Mouse (Mus musculus) cortical plate, adult 2 months (tissue): ENCODE measurements at regions not wholly inside any gene's neighbourhood (a gene's known extent, or its start where the extent isn't known, plus 50 kb on each side); places are given as distances from the start of the nearest gene placed in this dataset.

Experiments used
- CTCF ChIP-seq: fragments of 200-500 bp; IDR thresholded peaks from 2 replicates; pipeline ENCODE4 v1.5.1; 2011; ENCODE audit warnings: mild to moderate bottlenecking, control low read depth, low read length; ENCODE audit not compliant: insufficient read depth; ENCODE audit errors: extremely low read depth
- POLR2A ChIP-seq: fragments of 200-500 bp; IDR thresholded peaks from 2 replicates; pipeline ENCODE4 v1.6.1; 2011; ENCODE audit warnings: mild to moderate bottlenecking, low read length, control low read depth; ENCODE audit not compliant: insufficient read depth; ENCODE audit errors: extremely low read depth

GRCm38 (mm10) chr10:17599831-17600761, 122.9 kb upstream of the Cited2 start:
- TF ChIP-seq CTCF = no peak
- TF ChIP-seq POLR2A = no peak
